Mouse (Mus musculus): ENCODE results near the gene Kank1. TPM values are rescaled to one million over a fixed set of nuclear protein-coding genes. Genes with fewer than 3 reads are reported as not detected.

Gene Kank1
- polyA plus RNA-seq, 1 experiment from 2014 or later, result 3.9 TPM

GRCm38 (mm10) chr19:25436175-25436574 lies 199.4 kb downstream of the Kank1 start:
- WGBS, result 69% methylated on average over 4 of the region's 4 CpGs
- no peak overlapping the region for H3K4me3 ChIP-seq
- no peak overlapping the region for H3K9ac ChIP-seq (replicated peaks)
- H3K36me3 ChIP-seq, result no peaks in the 10 kb centered on the region
- H3K4me2 ChIP-seq (replicated peaks), result no peak overlapping the region
- no peaks in the 10 kb centered on the region for H3K4me1 ChIP-seq
- H3K27me3 ChIP-seq, result no peaks in the 10 kb centered on the region
- H3K9me3 ChIP-seq, result no peaks in the 10 kb centered on the region
- H3K27ac ChIP-seq (replicated peaks), result no peak overlapping the region
- no peak for ATAC-seq (replicated peaks)

GRCm38 (mm10) chr19:25436789-25437650 lies 200.2 kb downstream of the Kank1 start:
- Histone ChIP-seq H3K4me3 (no peak overlapping the region), H3K36me3 (no peaks in the 10 kb centered on the region), H3K27ac (replicated peaks) (no peak overlapping the region), H3K9ac (replicated peaks) (no peak overlapping the region), H3K4me2 (replicated peaks) (no peak overlapping the region), H3K9me3 (no peaks in the 10 kb centered on the region), H3K4me1 (no peaks in the 10 kb centered on the region), H3K27me3 (no peaks in the 10 kb centered on the region)
- no peak for ATAC-seq (replicated peaks)
- 88% methylated on average over 20 of the region's 20 CpGs for WGBS

- Histone ChIP-seq H3K4me1 (no peaks in the 10 kb centered on the region), H3K36me3 (no peaks in the 10 kb centered on the region)
- 88% methylated on average over 6 of the region's 6 CpGs for WGBS
Observed at GRCm38 (mm10) chr19:25438246-25438645, 201.5 kb downstream of the Kank1 start.

DNA sequence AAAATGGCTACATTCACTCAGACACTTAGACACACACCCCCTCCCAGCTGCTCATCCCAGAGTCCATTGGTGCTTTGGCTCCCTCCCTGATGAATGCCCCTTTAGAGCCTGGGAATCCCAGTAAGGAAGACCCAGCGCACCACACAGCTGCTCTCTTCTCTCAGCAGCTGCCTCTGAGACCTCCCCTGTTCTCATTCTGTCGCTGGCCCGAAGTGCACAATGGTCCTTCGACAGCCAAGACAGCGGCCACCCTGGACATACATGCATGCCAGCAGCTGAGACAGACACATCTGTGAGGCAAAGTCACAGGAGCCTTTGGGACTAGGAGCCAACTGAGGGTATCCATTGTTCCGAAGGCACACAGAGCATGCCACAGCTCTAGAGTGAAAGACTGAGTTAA lies 203.0 kb downstream of the Kank1 start:
- H3K4me1 ChIP-seq, result no peaks in the 10 kb centered on the region
- no peak for ATAC-seq (replicated peaks)

More at GRCm38 (mm10) chr19:25438246-25438645, 201.5 kb downstream of the Kank1 start:
- no peak overlapping the region for H3K9ac ChIP-seq (replicated peaks)
- H3K4me2 ChIP-seq (replicated peaks), result no peak overlapping the region
- H3K27me3 ChIP-seq, result no peaks in the 10 kb centered on the region
- no peak for ATAC-seq (replicated peaks)
- no peak overlapping the region for H3K27ac ChIP-seq (replicated peaks)
- no peaks in the 10 kb centered on the region for H3K9me3 ChIP-seq
- H3K4me3 ChIP-seq, result no peak overlapping the region

DNA sequence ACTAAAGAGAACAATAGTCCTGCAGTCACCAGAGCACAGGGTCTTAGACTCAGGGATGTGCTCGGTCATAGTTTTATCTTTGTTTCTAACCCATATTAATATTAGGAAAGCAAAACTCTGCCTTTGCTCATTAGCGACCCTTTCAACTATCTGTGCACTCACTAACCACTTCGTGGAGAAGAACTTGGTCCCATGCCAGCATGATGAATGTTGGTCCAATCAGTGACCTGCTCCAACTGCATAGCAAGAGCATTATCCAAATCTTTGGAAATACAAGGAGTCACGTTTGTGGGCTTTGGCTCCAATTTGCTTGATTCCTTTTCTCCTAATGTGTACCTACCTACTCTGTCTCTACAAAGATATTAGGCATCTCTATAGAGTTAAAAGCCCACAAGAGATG lies 204.0 kb downstream of the Kank1 start:
- WGBS, result 74% methylated on average over 4 of the region's 4 CpGs
- Histone ChIP-seq H3K4me1 (no peaks in the 10 kb centered on the region), H3K9ac (replicated peaks) (no peak overlapping the region), H3K27me3 (no peaks in the 10 kb centered on the region), H3K27ac (replicated peaks) (no peak overlapping the region), H3K4me3 (no peak overlapping the region), H3K36me3 (no peaks in the 10 kb centered on the region), H3K9me3 (no peaks in the 10 kb centered on the region), H3K4me2 (replicated peaks) (no peak overlapping the region)
- no peak for ATAC-seq (replicated peaks)

More for the DNA sequence above, 203.0 kb downstream of the Kank1 start:
- no peak overlapping the region for H3K4me2 ChIP-seq (replicated peaks)
- no peak overlapping the region for H3K27ac ChIP-seq (replicated peaks)
- H3K9me3 ChIP-seq, result no peaks in the 10 kb centered on the region
- WGBS, result 71% methylated on average over 6 of the region's 6 CpGs
- H3K4me3 ChIP-seq, result no peak overlapping the region
- no peaks in the 10 kb centered on the region for H3K36me3 ChIP-seq
- H3K9ac ChIP-seq (replicated peaks), result no peak overlapping the region
- no peaks in the 10 kb centered on the region for H3K27me3 ChIP-seq

DNA sequence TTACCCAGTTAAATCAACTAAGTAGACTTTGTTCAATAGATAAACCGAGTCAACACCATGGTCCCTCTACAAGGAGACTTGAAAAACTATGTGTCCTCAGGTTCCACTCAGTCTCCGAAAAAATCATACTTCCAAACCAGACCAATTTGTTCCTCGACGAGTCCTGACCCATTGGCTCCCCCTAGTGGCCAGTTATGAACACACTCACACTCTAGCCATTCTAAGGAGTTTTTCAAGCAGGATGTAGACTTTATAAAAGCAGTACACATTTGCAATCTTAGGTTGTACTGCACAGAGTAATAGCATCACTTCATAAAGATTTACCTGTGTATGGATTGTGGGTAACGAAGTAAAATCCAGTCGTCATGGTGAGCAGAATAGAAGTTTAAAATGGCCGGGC lies 208.3 kb downstream of the Kank1 start:
- Histone ChIP-seq H3K9ac (replicated peaks) (no peak overlapping the region), H3K4me1 (no peaks in the 10 kb centered on the region), H3K4me2 (replicated peaks) (no peak overlapping the region), H3K27ac (replicated peaks) (no peak overlapping the region), H3K9me3 (no peaks in the 10 kb centered on the region), H3K4me3 (no peak overlapping the region), H3K36me3 (no peaks in the 10 kb centered on the region), H3K27me3 (no peaks in the 10 kb centered on the region)
- ATAC-seq (replicated peaks), result no peak
- 25% methylated on average over 7 of the region's 7 CpGs for WGBS

DNA sequence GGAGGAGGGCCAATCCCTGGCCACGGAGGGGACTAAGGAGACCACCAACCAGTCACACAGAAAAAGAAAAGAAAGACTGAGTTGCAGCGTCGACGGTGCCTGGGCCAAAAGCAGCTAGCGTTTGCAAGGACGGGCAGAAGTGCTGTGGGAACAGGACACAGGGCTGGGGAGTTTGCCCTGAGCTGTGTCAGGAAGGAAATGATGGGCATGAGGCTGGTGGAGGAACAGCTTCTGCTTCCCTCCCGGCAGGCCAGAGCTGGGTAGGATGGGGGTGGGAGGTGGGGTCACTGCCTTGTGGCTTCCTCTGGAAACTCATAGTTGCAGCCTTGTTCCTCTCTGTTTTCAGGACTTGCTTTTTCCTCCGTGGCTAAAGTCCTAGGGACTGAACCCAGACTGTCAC lies 209.1 kb downstream of the Kank1 start:
- Histone ChIP-seq H3K4me1 (no peaks in the 10 kb centered on the region), H3K27me3 (no peaks in the 10 kb centered on the region), H3K9me3 (no peaks in the 10 kb centered on the region), H3K9ac (replicated peaks) (no peak overlapping the region), H3K36me3 (no peaks in the 10 kb centered on the region), H3K4me3 (no peak overlapping the region), H3K4me2 (replicated peaks) (no peak overlapping the region), H3K27ac (replicated peaks) (no peak overlapping the region)
- no peak for ATAC-seq (replicated peaks)
- 63% methylated on average over 8 of the region's 8 CpGs for WGBS

DNA sequence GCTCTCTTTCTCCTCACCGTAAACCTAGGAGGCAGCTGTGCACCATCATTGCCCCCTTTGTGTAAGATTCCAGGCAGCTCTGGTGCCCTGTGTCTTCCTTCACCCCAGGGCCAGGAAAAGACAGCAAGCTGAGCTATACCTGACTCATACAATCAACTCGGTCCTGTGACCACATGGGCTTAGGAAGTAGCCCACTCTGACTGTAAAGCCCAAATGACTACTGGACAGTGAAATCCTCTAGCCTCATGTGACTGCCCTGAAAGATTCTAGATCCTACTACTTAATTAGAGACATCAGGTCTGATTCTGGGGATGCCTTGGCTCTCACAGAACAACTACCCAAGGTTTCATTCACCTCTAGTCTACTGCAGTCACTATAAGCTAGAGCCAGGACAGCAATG lies 209.9 kb downstream of the Kank1 start:
- no peaks in the 10 kb centered on the region for H3K36me3 ChIP-seq
- H3K4me1 ChIP-seq, result no peaks in the 10 kb centered on the region
- no peaks in the 10 kb centered on the region for H3K9me3 ChIP-seq
- no peak overlapping the region for H3K27ac ChIP-seq (replicated peaks)
- no peak overlapping the region for H3K9ac ChIP-seq (replicated peaks)
- no peak overlapping the region for H3K4me3 ChIP-seq
- H3K27me3 ChIP-seq, result no peaks in the 10 kb centered on the region
- no peak for ATAC-seq (replicated peaks)
- 88% methylated on average over 2 of the region's 2 CpGs for WGBS
- H3K4me2 ChIP-seq (replicated peaks), result no peak overlapping the region

DNA sequence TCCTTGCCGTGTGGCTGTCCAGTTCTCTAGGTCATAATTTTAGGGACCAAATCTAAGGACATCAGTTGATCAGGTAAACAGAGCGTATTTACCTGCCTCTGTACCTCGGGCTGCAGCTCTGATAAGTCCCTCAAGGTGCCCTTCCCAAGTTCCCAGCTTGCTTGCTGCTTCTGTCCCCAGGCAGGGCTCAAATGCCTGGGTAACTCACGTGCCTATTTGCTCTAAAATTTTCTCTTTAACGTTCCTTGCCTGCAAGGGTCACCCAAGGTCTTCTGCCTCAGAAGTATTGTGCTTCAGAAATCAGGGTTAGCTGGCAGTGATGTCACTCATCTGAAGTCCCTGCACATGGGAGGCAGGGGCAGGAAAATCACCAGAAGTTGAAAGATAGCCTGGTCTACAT lies 210.6 kb downstream of the Kank1 start:
- Histone ChIP-seq H3K36me3 (no peaks in the 10 kb centered on the region), H3K27me3 (no peaks in the 10 kb centered on the region), H3K9me3 (no peaks in the 10 kb centered on the region), H3K27ac (replicated peaks) (no peak overlapping the region), H3K4me3 (no peak overlapping the region), H3K4me1 (no peaks in the 10 kb centered on the region), H3K4me2 (replicated peaks) (no peak overlapping the region), H3K9ac (replicated peaks) (no peak overlapping the region)
- WGBS, result 75% methylated on average over 5 of the region's 5 CpGs
- ATAC-seq (replicated peaks), result no peak

- 50% methylated on average over 11 of the region's 11 CpGs for WGBS
- Histone ChIP-seq H3K4me2 (replicated peaks) (no peak overlapping the region), H3K9me3 (no peaks in the 10 kb centered on the region), H3K27me3 (no peaks in the 10 kb centered on the region), H3K4me1 (no peaks in the 10 kb centered on the region), H3K27ac (replicated peaks) (no peak overlapping the region), H3K4me3 (no peak overlapping the region), H3K36me3 (no peaks in the 10 kb centered on the region), H3K9ac (replicated peaks) (no peak overlapping the region)
- no peak for ATAC-seq (replicated peaks)
Observed at GRCm38 (mm10) chr19:25450869-25451629, 214.3 kb downstream of the Kank1 start.

DNA sequence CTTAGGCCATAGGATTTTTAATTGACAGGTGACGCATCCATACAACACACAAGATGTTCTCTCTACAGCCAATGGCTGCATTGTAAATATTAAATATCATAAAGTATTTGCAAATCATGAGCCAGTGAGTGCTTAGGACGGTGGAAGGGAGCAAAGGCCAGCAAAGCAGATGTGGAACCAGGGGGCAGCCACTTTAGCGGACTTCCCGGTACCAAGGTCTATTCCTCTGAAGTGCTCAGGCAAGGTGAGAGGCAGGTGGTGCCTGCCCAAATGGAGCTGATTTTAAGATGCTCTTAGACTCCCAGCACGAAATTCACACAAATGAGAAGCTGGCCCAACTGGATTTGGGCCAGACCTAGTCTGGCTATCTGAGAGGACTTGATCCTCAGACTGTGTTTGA lies 216.4 kb downstream of the Kank1 start:
- no peak overlapping the region for H3K9ac ChIP-seq (replicated peaks)
- H3K27me3 ChIP-seq, result no peaks in the 10 kb centered on the region
- no peaks in the 10 kb centered on the region for H3K4me1 ChIP-seq
- 82% methylated on average over 5 of the region's 5 CpGs for WGBS
- H3K36me3 ChIP-seq, result no peaks in the 10 kb centered on the region
- no peak overlapping the region for H3K4me3 ChIP-seq
- no peak overlapping the region for H3K4me2 ChIP-seq (replicated peaks)
- ATAC-seq (replicated peaks), result no peak
- no peaks in the 10 kb centered on the region for H3K9me3 ChIP-seq
- no peak overlapping the region for H3K27ac ChIP-seq (replicated peaks)

DNA sequence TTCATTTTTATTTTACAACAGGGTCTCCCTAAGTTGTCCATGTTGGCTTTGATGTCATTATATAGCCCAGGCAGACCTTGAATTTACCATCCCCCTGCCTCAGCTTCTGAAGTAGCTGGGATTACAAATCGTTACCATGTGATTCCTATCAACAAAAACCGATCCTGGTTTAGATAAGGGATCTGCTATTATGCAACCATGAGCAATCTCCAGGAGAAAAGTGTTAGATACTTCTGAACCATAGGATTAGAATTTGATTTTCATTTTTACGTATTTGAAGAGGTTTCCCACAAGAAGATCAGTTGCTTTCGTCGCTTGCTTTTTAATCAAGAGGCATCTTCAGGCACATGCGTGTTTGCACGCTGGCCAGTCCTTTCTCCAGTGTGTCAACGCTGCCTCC lies 224.0 kb downstream of the Kank1 start:
- 93% methylated on average over 8 of the region's 8 CpGs for WGBS
- Histone ChIP-seq H3K27me3 (no peaks in the 10 kb centered on the region), H3K27ac (replicated peaks) (no peak overlapping the region)

More for the DNA sequence above, 224.0 kb downstream of the Kank1 start:
- ATAC-seq (replicated peaks), result no peak
- Histone ChIP-seq H3K9ac (replicated peaks) (no peak overlapping the region), H3K4me2 (replicated peaks) (no peak overlapping the region), H3K36me3 (no peaks in the 10 kb centered on the region), H3K4me3 (no peak overlapping the region), H3K9me3 (no peaks in the 10 kb centered on the region), H3K4me1 (peaks cover 6% of the 10 kb centered on the region; the same call in 1 of the 2 replicates)
